Mouse (Mus musculus) Muller cell, postnatal 12 days (primary cell): ENCODE results near the gene Swsap1.

Source experiments
- DNase-seq: peaks from one replicate; pipeline ENCODE4 v3.0.0-alpha.2; 2015; ENCODE audit errors: inconsistent ontology term

Swsap1 gene

DNA sequence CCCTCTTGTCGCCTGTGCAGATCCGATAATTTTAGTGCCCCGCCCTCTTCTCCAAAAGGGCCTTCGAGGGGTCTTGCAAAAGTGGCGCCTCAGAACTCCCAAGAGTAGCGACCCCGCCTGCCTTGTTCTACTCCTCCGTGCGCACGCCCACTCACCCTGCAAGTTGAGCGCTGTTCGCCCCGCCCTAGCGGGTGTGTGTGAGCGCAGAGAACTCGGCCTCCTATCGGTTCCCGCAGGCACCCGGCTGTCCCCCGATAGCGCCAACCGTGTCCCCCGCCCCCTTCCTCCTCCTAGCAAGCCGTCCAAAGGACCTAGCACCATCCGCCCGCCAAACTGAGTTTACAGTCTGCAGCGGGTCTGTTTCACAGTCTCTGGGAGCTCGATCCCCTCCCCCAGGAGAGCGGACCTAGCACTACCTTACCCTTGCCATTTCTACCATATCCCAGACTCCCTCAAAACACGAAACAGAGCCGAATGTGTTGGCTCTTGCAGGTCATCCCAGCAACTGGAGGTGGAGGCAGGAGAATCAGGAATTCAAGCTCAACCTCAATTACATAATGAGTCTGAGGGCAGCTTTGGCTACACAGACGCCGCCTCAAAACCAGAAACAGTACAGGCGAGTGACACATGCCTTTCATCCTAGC lies 7.0 kb downstream of the Swsap1 start:
- DNase-seq: peak; percentile 74

- no peak for DNase-seq
Observed at GRCm38 (mm10) chr9:21963417-21963816, 7.9 kb downstream of the Swsap1 start, which contains the start of gene Epor. Gene Epor, minus strand, starts transcription at chr9:21963506.

DNA sequence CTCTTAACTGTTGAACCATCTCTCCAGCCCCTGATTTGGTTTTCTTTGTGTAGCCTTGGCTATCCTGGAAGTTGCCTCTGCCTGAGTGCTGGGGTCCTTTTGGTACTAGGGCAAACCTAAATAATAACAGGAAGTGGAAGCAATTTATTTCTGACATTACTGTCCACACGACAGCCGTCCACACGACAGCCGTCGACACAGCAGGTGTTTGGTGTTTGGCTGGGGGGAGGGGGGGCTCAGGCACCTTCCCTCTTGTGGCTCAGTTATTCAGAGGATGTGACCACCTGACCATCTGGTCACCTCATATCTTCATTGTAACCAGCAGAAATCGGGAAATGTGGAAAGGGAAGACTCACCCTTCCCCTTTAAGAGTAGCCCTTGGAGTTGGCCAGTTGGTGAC lies 13.3 kb downstream of the Swsap1 start:
- DNase-seq: no peak

- DNase-seq: no peak
Observed at GRCm38 (mm10) chr9:21969304-21969703, 13.7 kb downstream of the Swsap1 start.

- DNase-seq: no peak
Observed at GRCm38 (mm10) chr9:21976626-21977175, 21.1 kb downstream of the Swsap1 start.

GRCm38 (mm10) chr9:21977331-21977730 lies 21.8 kb downstream of the Swsap1 start:
- DNase-seq: no peak

GRCm38 (mm10) chr9:21977972-21978371 lies 22.4 kb downstream of the Swsap1 start:
- DNase-seq: no peak

- DNase-seq: no peak
Observed at GRCm38 (mm10) chr9:21978398-21979128, 23.0 kb downstream of the Swsap1 start.

GRCm38 (mm10) chr9:21983911-21984310 lies 28.4 kb downstream of the Swsap1 start:
- DNase-seq: no peak

- no peak for DNase-seq
Observed at GRCm38 (mm10) chr9:21987592-21988342, 32.2 kb downstream of the Swsap1 start.

GRCm38 (mm10) chr9:21988421-21989101 lies 33.0 kb downstream of the Swsap1 start:
- peak; percentile 38 for DNase-seq

DNA sequence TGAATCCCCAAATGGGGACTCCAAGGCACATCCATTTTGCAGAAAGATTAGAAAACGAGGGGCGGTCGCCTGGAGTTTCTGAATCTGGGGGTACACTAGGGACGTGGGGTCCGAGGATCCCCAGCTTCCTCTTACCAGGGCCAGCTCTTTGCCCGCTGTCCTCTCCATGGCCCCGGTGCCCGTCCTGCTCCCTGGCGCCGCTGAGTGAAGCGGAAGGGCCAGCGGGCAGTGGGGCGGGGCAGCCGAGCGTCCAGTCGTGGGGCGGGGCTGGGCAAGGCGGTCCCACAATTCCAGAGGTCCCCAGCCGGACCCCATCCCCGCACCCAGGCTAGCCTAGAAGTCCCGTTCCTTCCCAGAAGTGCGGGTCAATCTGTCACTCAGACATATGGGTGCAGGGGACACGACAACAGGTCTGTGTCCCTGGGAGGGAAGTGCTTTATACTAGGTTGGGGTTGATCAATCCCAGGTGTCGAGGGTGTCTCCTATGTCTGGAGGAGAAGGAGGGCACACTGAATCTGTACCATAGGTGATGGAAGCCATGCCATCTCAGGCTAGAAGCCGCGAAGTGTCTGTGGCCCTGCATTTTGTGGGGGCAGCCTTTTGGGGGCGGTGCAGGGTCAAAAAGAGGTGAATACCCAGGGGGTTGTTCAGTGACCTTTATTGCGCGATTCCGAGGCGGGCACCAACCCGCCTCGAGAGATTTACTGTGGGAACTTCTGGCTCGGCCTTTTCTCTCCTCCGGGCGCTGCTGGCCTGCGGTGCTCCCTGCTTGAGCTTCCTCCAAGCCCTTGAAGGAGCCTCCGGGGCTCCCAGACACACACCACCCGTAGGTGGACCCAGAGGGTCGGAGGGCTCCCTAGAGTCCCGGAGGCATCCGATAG lies 33.9 kb downstream of the Swsap1 start, which contains the start of gene Rgl3:
Gene Rgl3, minus strand, starts transcription at position 217 of the 881 bp plus-strand sequence.
- DNase-seq: peak; percentile 80

DNA sequence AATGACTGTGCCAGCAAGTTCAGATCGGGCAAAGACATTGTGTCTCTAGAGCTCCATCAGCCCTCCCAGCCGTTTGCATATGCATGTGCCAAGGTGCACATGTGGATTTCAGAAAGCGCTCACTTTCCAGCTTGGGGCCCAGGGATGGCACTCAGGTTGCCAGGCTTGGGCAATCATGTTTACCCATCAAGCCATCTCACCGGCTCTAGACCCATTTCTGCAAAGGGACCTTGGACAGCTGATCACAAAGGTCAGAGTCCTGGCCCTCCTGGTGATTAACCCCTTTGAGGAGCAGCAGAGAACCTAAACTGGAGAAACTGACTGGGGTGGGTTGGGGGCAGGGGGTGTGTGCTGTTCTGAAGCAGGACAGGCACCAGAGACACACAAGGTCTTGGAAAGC lies 36.7 kb downstream of the Swsap1 start:
- DNase-seq: no peak

- no peak for DNase-seq
Observed at GRCm38 (mm10) chr9:21996178-21996867, 40.8 kb downstream of the Swsap1 start.

- DNase-seq: no peak
Observed at GRCm38 (mm10) chr9:22000296-22000695, 44.7 kb downstream of the Swsap1 start.

GRCm38 (mm10) chr9:22001633-22002032 lies 46.1 kb downstream of the Swsap1 start:
- no peak for DNase-seq

GRCm38 (mm10) chr9:22002194-22003162 lies 46.9 kb downstream of the Swsap1 start, which contains the start of the genes Ccdc151 and Prkcsh:
Gene Ccdc151, minus strand, starts transcription at chr9:22002634.
Gene Prkcsh, plus strand, starts transcription at chr9:22002806.
- DNase-seq: peak; percentile 100

DNA sequence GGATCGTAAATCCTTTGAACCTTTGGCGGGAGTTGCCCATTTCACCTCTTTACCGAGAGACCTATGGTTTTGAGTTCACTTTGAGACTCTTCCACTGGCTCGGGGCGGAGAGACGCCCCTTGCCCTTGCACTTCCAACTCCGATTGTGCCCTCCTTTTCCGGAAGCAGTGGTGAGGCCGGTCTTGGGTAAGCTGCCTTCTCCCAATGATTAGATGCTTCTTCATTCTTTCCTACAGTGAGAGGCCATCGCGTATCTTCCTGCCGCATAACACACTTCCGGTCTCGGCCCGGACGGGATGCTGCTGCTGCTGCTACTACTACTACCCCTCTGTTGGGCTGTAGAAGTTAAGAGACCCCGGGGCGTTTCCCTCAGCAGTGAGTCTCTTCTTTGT lies 47.6 kb downstream of the Swsap1 start:
- DNase-seq: no peak

- DNase-seq: no peak
Observed at GRCm38 (mm10) chr9:22004546-22004945, 49.0 kb downstream of the Swsap1 start.
